Mouse (Mus musculus) frontal cortex, adult (tissue): ENCODE measurements around the gene Abca3.
"Not testable (repeated sequence)": the region's sequence is repeated elsewhere in the genome, so short reads cannot be mapped to it uniquely, and the experiment has no call there.

Experiments
- ATAC-seq: cut with Nextera tagmentation; 2 replicates; pipeline ENCODE4 v1.9.2; 2017; ENCODE audit warnings: mild to moderate bottlenecking, moderate library complexity, mixed read lengths; ENCODE audit not compliant: low TSS enrichment

The Abca3 gene

DNA sequence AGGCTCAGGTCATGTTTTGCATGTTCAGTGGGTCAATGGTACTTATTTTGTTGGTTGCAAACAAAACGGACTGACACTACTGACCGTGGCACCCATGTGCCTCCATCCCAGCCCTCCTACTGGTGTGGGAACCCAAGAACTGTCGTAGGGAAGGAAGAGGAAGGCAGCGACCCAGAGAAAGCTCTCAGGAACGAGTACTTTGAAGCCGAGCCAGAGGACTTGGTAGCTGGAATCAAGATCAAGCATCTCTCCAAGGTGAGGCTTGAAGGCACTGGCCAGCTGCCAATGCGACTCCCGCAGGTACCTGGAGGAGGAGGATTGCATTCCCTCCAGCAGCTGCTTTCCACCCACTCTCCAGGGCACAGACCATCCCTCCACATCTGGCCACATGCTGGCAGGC lies 32.0 kb downstream of the Abca3 start:
- no peak for ATAC-seq

- ATAC-seq: no peak
These were observed 37.0 kb downstream of the Abca3 start for GRCm38 (mm10) chr17:24388711-24389110.

GRCm38 (mm10) chr17:24389865-24390264 lies 38.1 kb downstream of the Abca3 start:
- ATAC-seq: no peak; the same call in 1 of the 2 replicates

GRCm38 (mm10) chr17:24391149-24391548 lies 39.4 kb downstream of the Abca3 start:
- no peak for ATAC-seq

DNA sequence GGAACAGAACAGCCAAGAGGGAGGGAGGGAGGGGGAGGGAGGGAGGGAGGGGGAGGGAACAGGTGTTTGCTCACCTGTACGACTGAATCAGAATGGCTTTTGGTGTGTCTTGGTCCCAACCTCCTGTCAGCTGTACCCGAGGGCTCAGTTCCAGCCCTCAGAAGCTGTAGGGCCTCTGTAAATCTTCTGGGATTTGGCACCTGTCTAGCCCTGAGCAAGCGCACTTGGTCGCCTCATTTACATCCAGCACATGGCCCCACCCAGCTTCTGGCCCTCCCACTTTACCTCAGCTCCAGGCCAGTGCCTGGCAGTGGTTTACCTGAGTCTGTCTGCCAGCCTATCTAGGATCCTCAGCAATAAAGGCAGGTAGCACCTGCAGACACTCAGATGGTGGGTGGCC lies 41.8 kb downstream of the Abca3 start:
- ATAC-seq: no peak

- ATAC-seq: no peak
These were observed 42.7 kb downstream of the Abca3 start for GRCm38 (mm10) chr17:24394456-24394855.

DNA sequence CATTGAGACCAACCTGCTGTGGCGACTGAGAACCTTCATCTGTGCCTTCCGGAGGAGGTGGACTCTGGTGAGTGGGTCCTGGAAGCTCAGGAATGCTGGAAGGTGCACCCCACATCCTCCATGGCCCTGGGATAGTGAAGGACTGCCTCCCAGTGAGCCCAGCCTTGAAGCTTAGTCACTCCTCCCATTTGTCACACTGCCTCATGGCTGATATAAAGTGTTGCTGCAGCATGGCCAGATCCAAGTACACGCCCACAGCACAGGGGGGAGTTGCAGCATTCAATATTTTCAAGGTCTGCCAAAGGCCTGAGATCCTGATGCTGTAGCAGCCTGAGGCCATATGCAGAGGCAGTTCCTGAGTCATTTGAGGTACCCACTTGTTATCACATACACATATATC lies 50.6 kb downstream of the Abca3 start:
- peak; percentile 55; the same call in 1 of the 2 replicates for ATAC-seq

DNA sequence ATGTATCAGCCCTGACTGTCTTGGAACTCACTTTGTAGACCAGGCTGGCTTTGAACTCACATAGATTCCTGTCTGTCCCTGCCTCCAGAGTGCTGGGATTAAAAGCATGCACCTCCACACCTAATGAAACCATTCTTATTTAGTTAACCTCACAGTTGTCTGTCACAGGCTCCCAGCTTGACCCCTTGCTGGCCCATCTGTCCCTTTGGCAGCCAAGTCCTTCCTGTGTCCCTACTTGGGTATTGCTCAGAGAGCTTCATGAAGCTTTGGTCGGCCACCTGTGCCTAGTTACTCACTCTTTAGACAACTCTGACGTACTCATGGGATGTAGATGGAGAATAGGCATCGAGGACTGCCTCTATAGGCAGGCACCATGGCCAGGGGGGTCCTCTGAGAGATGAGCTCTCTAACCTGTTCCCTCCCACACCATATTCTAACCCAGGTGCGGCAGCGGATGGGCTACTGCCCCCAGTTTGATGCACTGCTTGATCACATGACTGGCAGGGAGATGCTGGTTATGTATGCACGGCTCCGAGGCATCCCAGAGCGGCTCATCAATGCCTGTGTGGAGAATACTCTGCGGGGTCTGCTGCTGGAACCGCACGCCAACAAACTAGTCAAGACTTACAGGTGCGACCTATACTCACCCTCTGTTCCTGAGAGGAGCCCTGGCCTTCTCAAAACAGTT lies 55.5 kb downstream of the Abca3 start:
- ATAC-seq: no peak

- ATAC-seq: peak; percentile 24; the same call in 1 of the 2 replicates
These were observed 61.9 kb downstream of the Abca3 start for GRCm38 (mm10) chr17:24413557-24414211.

GRCm38 (mm10) chr17:24414230-24414976 lies 62.7 kb downstream of the Abca3 start, which contains the start of gene Rnps1:
Rnps1 (plus strand) TSS chr17:24414565.
- ATAC-seq: peak; percentile 73

- no peak for ATAC-seq
These were observed 63.3 kb downstream of the Abca3 start for GRCm38 (mm10) chr17:24415011-24415410.

GRCm38 (mm10) chr17:24416051-24416652 lies 64.4 kb downstream of the Abca3 start:
- ATAC-seq: no peak

GRCm38 (mm10) chr17:24423114-24423513 lies 71.4 kb downstream of the Abca3 start:
- no peak for ATAC-seq

GRCm38 (mm10) chr17:24424489-24424888 lies 72.7 kb downstream of the Abca3 start:
- ATAC-seq: no peak

DNA sequence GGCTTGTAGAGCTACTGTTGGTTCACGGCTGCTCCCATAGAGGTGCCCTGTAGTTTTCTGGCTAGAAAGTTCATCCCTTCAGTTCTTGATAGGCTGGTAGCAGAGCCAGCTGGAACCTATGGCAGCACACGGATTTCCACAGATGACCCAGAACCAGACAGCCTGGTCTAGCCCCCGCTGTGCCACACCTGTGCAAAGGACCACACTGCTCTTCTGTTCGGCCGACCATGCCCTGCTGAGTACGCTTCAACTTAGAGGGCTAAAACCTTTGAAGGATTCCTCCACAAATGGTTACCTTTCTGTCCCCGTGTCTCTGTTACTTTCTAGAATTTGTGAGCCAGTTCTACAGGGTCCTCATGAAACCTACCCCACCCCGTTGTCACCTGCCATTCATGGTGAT lies 73.6 kb downstream of the Abca3 start:
- not testable (repeated sequence) for ATAC-seq

DNA sequence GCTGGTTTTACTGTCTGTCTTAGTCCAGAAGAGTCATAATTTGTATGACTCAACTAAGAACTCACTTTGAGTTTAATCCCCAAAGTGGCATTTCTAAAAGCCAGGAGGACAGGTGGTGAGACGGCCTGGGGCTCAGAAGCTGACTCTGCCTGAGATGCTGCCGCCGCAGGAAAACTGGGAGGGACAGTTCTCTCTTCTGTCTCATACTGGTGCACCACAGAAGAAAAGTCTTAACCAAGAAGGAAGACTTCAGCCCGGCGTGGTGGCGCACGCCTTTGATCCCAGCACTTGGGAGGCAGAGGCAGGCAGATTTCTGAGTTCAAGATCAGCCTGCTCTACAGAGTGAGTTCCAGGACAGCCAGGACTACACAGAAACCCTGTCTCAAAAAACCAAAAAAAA lies 74.2 kb downstream of the Abca3 start:
- no peak for ATAC-seq

GRCm38 (mm10) chr17:24426471-24427169 lies 74.9 kb downstream of the Abca3 start, which contains the start of gene Eci1:
Eci1 (plus strand) TSS chr17:24426641.
- peak; percentile 93 for ATAC-seq

DNA sequence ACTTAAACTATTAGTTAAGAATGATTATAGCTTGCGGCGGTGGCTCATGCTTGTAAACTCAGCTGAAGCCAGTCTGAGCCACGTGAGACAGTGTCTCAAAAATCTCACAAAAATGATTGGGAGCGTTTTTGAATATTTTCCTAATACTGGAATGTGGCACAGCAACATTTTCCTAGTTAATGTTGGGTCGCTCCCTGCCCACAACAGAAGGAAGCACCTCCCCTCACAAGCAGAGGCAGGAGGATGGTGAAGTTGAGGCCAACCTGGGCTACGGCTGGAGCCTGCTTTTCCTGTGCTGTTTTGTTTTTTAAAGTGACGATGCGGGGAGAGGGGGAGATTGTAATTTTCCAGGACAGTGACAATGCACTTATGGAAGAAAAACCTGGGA lies 75.4 kb downstream of the Abca3 start:
- ATAC-seq: no peak

DNA sequence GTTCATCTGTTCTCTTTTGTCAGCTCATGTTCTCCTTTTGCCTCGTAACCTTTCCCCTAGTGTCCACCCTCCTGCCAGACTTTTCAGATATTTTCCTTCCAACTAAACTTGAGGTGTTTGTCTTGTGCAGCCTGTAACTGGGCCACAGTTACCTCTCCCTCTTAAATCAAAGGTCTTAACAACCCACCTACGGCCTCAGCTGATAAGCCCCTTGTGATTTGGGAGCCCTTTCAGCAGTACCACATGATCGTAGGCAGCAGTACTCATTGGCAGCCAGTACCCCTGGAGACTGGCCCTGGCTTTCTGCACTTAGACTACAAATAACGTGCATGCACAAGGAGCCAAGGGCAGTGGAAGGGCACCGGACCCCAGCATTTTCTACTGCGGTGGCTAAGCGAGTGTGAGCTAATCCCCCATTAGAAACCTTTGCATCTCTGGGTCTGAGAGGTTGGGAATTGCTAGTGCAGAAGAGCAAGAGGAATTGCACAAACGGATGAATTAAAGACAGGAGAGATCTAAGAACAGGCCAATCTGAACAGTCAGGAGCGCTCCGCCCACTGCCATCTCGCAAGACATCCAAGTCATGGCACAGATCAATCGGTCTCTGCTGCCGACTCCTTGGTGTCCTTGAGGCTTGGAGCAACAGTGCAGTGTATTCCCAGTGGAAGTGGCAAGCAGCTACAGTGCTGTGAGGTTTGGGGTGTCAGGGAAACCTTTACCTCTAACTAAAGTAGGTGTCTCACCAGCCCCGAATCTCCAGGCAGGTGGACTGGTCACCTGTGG lies 77.6 kb downstream of the Abca3 start:
- ATAC-seq: no peak

DNA sequence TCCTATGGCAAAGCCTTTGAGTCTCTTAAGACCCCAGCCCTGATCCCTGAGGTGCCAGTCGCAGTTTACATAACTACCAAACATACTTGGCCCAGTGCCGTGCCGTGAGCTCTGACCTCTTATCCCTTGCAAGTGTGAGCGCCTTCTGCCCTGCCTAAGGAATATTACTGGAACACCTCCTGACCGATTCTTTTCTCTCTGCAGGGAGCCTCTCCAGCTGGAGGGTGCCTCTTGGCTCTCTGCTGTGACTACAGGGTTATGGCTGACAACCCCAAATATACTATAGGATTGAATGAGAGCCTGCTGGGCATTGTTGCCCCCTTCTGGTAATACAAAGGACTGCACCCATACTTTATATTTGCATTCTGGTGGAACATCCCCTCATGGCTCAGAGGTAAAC lies 85.3 kb downstream of the Abca3 start:
- peak; percentile 55; the same call in 1 of the 2 replicates for ATAC-seq

DNA sequence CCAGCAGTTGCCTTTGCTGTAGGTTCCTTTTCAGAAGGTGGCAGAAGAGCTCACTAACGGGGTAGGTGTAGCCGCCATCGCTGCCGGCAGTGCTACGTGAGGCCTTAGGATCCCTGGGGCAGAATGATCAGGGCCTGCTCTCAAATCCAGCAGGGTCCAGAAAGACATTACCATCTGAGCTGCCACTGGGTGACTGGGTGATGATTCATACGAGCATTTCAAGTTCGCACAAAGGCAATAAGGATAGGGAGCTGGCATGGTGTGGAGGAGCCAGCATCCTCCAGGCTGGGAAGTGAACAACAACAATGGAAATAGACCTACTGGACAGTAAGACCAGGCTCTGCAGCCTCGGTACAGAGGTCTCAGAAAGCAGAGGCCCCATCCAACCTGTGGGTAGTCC lies 88.6 kb downstream of the Abca3 start:
- no peak for ATAC-seq
